Mouse (Mus musculus): ENCODE results near the gene Enho. TPM values are rescaled to one million over a fixed set of nuclear protein-coding genes. Genes with fewer than 3 reads are reported as not detected.
A peak's percentile ranks its signal among the peaks of the same experiment; 100 is the strongest.

The Enho gene
- total and polyA plus RNA-seq, 3 experiments = 8.1 to 22.3 (median 8.3) TPM

DNA sequence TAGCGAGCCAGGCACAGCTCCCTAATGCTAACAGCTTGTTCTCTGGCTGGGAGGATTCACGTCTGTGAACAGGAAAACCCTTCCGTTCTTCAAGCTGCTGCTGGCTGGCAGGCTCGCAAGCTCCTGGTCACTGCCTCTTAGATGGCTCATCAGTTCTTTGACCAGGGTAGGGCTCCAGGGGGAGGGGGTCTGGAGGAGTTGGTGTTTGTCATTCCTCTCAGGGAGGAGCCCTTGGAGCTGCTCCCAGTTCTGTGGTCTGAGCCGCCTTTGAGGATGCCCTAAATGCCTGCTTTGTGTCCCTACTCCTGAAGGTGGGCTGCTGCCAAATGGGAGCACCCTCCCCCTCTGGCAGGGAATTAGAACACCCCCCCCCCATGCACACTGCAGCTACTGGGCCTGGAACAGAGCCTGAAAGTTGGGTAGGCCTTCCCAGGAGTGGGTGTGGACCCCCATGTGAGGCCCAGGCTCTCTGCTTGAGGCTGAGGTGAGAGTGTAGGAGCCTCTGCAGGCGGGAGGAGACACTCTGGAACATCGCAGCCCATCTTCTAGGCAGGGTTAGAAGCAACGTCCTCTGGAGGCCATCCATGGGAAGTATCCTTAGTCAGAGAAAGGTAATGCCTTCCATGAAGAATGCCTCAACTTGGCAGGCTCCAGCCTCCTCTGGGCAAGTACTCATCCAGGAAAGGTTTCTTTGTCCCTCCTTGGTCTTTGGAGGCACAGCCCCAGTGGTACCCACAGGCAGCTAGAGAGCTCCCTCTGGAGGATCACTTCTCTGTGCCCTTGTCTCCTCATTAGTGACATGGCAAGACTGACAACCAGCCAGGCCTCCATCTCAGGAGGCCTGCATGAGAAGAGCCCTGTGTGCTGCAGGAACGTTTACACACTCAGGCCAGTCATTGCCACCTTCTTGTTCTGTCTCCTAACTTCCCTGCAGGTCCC lies 24.2 kb downstream of the Enho start:
- no peak overlapping the region for H3K27ac ChIP-seq

GRCm38 (mm10) chr4:41614156-41614555 lies 26.0 kb downstream of the Enho start:
- Histone ChIP-seq H3K27me3 (ENCODE audit: control insufficient read depth, insufficient read depth, low read length) (no peaks in the 10 kb centered on the region), H3K36me3 (ENCODE audit: control insufficient read depth, insufficient read depth, low read length) (no peaks in the 10 kb centered on the region), H3K79me2 (replicated peaks; ENCODE audit: control insufficient read depth, insufficient read depth, low read length) (no peaks in the 10 kb centered on the region), H3K9ac (ENCODE audit: low read depth, low read length) (no peak overlapping the region), H3K27ac (no peak overlapping the region), H3K4me1 (ENCODE audit: control insufficient read depth, insufficient read depth, low read length) (no peaks in the 10 kb centered on the region), H3K4me3 (no peak overlapping the region)
- TF ChIP-seq EP300 (IDR thresholded peaks at IDR 0.05; ENCODE audit: insufficient read depth, low read depth, low read length) (0 out of 2 replicates have a peak, but pooled peaks have one; percentile 76), POLR2A (IDR thresholded peaks at IDR 0.05; ENCODE audit: insufficient read depth, low read depth, low read length) (no peak), CTCF (IDR thresholded peaks at IDR 0.05) (0 out of 2 replicates have a peak, but pooled peaks have one; percentile 100)
- 8% methylated on average over 7 of the region's 7 CpGs for WGBS
- peak; percentile 71 to 78 for DNase-seq
- intact Hi-C loops (cut with DNase I) = loop anchor here (1.0 to 5.0 kb wide), 5 partner anchors 39 to 145 kb away; no protein-coding TSS in a partner anchor

More for the DNA sequence above, 24.2 kb downstream of the Enho start:
- no peak for DNase-seq
- Histone ChIP-seq H3K9ac (ENCODE audit: low read depth, low read length) (no peak overlapping the region), H3K4me3 (no peak overlapping the region), H3K27me3 (ENCODE audit: control insufficient read depth, insufficient read depth, low read length) (no peaks in the 10 kb centered on the region), H3K4me1 (ENCODE audit: control insufficient read depth, insufficient read depth, low read length) (no peaks in the 10 kb centered on the region), H3K79me2 (replicated peaks; ENCODE audit: control insufficient read depth, insufficient read depth, low read length) (no peaks in the 10 kb centered on the region), H3K36me3 (ENCODE audit: control insufficient read depth, insufficient read depth, low read length) (no peaks in the 10 kb centered on the region)
- TF ChIP-seq EP300 (IDR thresholded peaks at IDR 0.05; ENCODE audit: insufficient read depth, low read depth, low read length) (no peak), CTCF (IDR thresholded peaks at IDR 0.05) (peak; percentile 33), POLR2A (IDR thresholded peaks at IDR 0.05; ENCODE audit: insufficient read depth, low read depth, low read length) (no peak)
- WGBS = 59% methylated on average over 9 of the region's 9 CpGs
- intact Hi-C loops (cut with DNase I) = loop anchor here (2.0 kb wide), 3 partner anchors 37 to 147 kb away; no protein-coding TSS in a partner anchor

- Histone ChIP-seq H3K9ac (ENCODE audit: low read depth, low read length) (no peak overlapping the region), H3K36me3 (ENCODE audit: control insufficient read depth, insufficient read depth, low read length) (no peaks in the 10 kb centered on the region), H3K4me3 (no peak overlapping the region), H3K27ac (no peak overlapping the region), H3K79me2 (replicated peaks; ENCODE audit: control insufficient read depth, insufficient read depth, low read length) (no peaks in the 10 kb centered on the region), H3K4me1 (ENCODE audit: control insufficient read depth, insufficient read depth, low read length) (no peaks in the 10 kb centered on the region), H3K27me3 (ENCODE audit: control insufficient read depth, insufficient read depth, low read length) (no peaks in the 10 kb centered on the region)
- intact Hi-C loops (cut with DNase I) = loop anchor here (5.0 kb wide), 1 partner anchor 95 kb away; no protein-coding TSS in a partner anchor
- no peak for DNase-seq
- TF ChIP-seq EP300 (IDR thresholded peaks at IDR 0.05; ENCODE audit: insufficient read depth, low read depth, low read length) (no peak), POLR2A (IDR thresholded peaks at IDR 0.05; ENCODE audit: insufficient read depth, low read depth, low read length) (no peak), CTCF (IDR thresholded peaks at IDR 0.05) (no peak)
- WGBS = 57% methylated on average over 8 of the region's 8 CpGs
Observed at GRCm38 (mm10) chr4:41612166-41612565, 28.0 kb downstream of the Enho start.

GRCm38 (mm10) chr4:41610594-41610980 lies 29.5 kb downstream of the Enho start:
- H3K4me3 ChIP-seq = no peak overlapping the region
- intact Hi-C loops (cut with DNase I) = loop anchor here (5.0 kb wide), 1 partner anchor 97 kb away; no protein-coding TSS in a partner anchor
- H3K27me3 ChIP-seq (ENCODE audit: control insufficient read depth, insufficient read depth, low read length) = no peaks in the 10 kb centered on the region
- DNase-seq = no peak
- H3K79me2 ChIP-seq (replicated peaks; ENCODE audit: control insufficient read depth, insufficient read depth, low read length) = no peaks in the 10 kb centered on the region
- no peak overlapping the region for H3K9ac ChIP-seq (ENCODE audit: low read depth, low read length)
- H3K4me1 ChIP-seq (ENCODE audit: control insufficient read depth, insufficient read depth, low read length) = no peaks in the 10 kb centered on the region
- TF ChIP-seq POLR2A (IDR thresholded peaks at IDR 0.05; ENCODE audit: insufficient read depth, low read depth, low read length) (no peak), CTCF (IDR thresholded peaks at IDR 0.05) (no peak), EP300 (IDR thresholded peaks at IDR 0.05; ENCODE audit: insufficient read depth, low read depth, low read length) (no peak)
- H3K36me3 ChIP-seq (ENCODE audit: control insufficient read depth, insufficient read depth, low read length) = no peaks in the 10 kb centered on the region
- H3K27ac ChIP-seq = no peak overlapping the region
- 44% methylated on average over 6 of the region's 6 CpGs for WGBS

GRCm38 (mm10) chr4:41609681-41610593 lies 30.2 kb downstream of the Enho start:
- no peaks in the 10 kb centered on the region for H3K79me2 ChIP-seq (replicated peaks; ENCODE audit: control insufficient read depth, insufficient read depth, low read length)
- no peaks in the 10 kb centered on the region for H3K27me3 ChIP-seq (ENCODE audit: control insufficient read depth, insufficient read depth, low read length)
- WGBS = 77% methylated on average over 10 of the region's 10 CpGs
- TF ChIP-seq CTCF (IDR thresholded peaks at IDR 0.05) (peak; percentile 45), POLR2A (IDR thresholded peaks at IDR 0.05; ENCODE audit: insufficient read depth, low read depth, low read length) (no peak)
- no peak overlapping the region for H3K4me3 ChIP-seq
- no peak for DNase-seq
- H3K4me1 ChIP-seq (ENCODE audit: control insufficient read depth, insufficient read depth, low read length) = no peaks in the 10 kb centered on the region
- no peak overlapping the region for H3K27ac ChIP-seq
- H3K36me3 ChIP-seq (ENCODE audit: control insufficient read depth, insufficient read depth, low read length) = no peaks in the 10 kb centered on the region
- intact Hi-C loops (cut with DNase I) = loop anchor here (5.0 kb wide), 1 partner anchor 97 kb away; no protein-coding TSS in a partner anchor
- H3K9ac ChIP-seq (ENCODE audit: low read depth, low read length) = no peak overlapping the region

Measured in heart, adult 2 months (tissue).